Mouse (Mus musculus): ENCODE data around the gene Cacnb4. TPM values are rescaled to one million over a fixed set of nuclear protein-coding genes. Genes with fewer than 3 reads are reported as not detected.

Cacnb4 gene
- polyA plus RNA-seq, 1 experiment from 2014 or later: 0.34 TPM

DNA sequence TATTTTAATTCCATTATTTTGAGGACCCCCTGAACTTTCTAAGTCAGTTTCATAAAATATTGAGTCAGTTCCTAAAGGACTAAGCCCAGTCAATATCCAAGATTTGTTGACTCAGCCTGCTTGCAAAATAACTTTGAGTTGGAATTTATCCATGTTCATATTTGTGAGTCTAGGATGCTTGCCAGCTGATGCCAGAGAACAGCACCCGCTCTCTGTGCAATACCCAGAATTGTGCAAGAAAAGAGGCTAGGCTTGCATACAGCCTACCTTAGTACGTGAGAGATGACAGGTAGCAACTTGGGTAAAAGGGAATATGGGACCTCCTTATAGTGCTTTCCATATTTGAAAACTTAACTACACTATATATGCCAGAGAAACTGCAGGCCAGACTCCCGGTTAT lies 171.9 kb downstream of the Cacnb4 start:
- WGBS: 82% methylated on average over 3 of the region's 3 CpGs
- Histone ChIP-seq H3K4me2 (ENCODE audit: low read depth, low read length) (no peak overlapping the region), H3K9ac (ENCODE audit: low read length) (no peak overlapping the region), H3K4me1 (ENCODE audit: control insufficient read depth, insufficient read depth, low read length) (peaks cover 5% of the 10 kb centered on the region), H3K27me3 (ENCODE audit: control insufficient read depth, insufficient read depth, low read length) (no peaks in the 10 kb centered on the region), H3K36me3 (ENCODE audit: control insufficient read depth, insufficient read depth) (no peaks in the 10 kb centered on the region), H3K9me3 (replicated peaks; ENCODE audit: control insufficient read depth, low read length) (peaks cover 3% of the 10 kb centered on the region), H3K4me3 (ENCODE audit: low read length) (no peak overlapping the region), H3K27ac (ENCODE audit: low read length) (no peak overlapping the region)
- no peak for ATAC-seq (replicated peaks; ENCODE audit: extremely low read depth, insufficient read depth, low FRiP score)

DNA sequence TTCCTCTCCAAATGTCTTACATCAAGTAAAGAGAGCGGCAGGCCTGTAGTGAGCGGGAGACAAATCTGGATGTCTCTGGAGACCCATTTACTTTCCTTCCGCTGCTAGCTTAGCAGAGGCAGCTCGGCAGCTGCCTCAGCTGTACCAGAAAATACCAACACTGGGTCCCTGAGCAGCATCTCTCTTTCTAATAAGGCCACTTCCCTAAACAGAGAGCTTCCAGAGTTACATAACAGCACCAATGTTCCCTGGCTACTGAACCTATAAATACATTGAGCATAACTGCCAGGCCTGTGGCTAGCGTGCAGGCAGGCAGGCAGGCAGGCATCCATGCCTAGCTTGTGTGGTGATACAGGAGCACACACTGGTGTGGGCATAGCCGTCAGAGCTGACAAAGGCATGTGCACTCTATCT lies 176.8 kb downstream of the Cacnb4 start:
- Histone ChIP-seq H3K9ac (ENCODE audit: low read length) (no peak overlapping the region), H3K4me3 (ENCODE audit: low read length) (no peak overlapping the region), H3K4me2 (ENCODE audit: low read depth, low read length) (no peak overlapping the region), H3K27me3 (ENCODE audit: control insufficient read depth, insufficient read depth, low read length) (no peaks in the 10 kb centered on the region), H3K27ac (ENCODE audit: low read length) (no peak overlapping the region), H3K36me3 (ENCODE audit: control insufficient read depth, insufficient read depth) (no peaks in the 10 kb centered on the region), H3K9me3 (replicated peaks; ENCODE audit: control insufficient read depth, low read length) (peaks cover 3% of the 10 kb centered on the region), H3K4me1 (ENCODE audit: control insufficient read depth, insufficient read depth, low read length) (peaks cover 7% of the 10 kb centered on the region)
- ATAC-seq (replicated peaks; ENCODE audit: extremely low read depth, insufficient read depth, low FRiP score): no peak
- 74% methylated on average over 6 of the region's 6 CpGs for WGBS

DNA sequence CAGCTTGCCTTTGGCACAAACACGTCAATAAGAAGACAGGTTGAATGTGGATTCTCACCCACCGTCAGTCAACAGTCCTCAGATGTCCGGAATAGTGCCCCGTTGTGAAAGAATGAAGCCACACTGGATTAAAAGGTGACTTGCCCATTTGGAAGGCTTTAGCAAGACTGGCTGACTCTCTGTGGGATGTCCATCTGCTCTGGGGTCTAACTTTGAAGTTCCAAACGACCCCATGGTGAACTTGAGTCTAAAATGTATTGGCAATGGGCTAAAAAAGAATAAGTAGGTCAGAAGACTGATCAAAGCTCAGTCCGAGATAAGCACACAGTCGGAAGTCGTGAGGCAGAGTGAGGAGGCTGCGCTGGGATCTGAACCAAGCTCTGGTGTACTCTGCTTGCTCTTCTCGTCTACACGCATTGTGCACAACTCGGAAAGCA lies 177.5 kb downstream of the Cacnb4 start:
- no peak overlapping the region for H3K4me2 ChIP-seq (ENCODE audit: low read depth, low read length)
- H3K36me3 ChIP-seq (ENCODE audit: control insufficient read depth, insufficient read depth): no peaks in the 10 kb centered on the region
- no peak overlapping the region for H3K27ac ChIP-seq (ENCODE audit: low read length)
- H3K4me1 ChIP-seq (ENCODE audit: control insufficient read depth, insufficient read depth, low read length): peaks cover 7% of the 10 kb centered on the region
- H3K9ac ChIP-seq (ENCODE audit: low read length): no peak overlapping the region
- WGBS: 75% methylated on average over 12 of the region's 12 CpGs
- ATAC-seq (replicated peaks; ENCODE audit: extremely low read depth, insufficient read depth, low FRiP score): no peak
- peaks cover 3% of the 10 kb centered on the region for H3K9me3 ChIP-seq (replicated peaks; ENCODE audit: control insufficient read depth, low read length)
- no peak overlapping the region for H3K4me3 ChIP-seq (ENCODE audit: low read length)
- no peaks in the 10 kb centered on the region for H3K27me3 ChIP-seq (ENCODE audit: control insufficient read depth, insufficient read depth, low read length)

DNA sequence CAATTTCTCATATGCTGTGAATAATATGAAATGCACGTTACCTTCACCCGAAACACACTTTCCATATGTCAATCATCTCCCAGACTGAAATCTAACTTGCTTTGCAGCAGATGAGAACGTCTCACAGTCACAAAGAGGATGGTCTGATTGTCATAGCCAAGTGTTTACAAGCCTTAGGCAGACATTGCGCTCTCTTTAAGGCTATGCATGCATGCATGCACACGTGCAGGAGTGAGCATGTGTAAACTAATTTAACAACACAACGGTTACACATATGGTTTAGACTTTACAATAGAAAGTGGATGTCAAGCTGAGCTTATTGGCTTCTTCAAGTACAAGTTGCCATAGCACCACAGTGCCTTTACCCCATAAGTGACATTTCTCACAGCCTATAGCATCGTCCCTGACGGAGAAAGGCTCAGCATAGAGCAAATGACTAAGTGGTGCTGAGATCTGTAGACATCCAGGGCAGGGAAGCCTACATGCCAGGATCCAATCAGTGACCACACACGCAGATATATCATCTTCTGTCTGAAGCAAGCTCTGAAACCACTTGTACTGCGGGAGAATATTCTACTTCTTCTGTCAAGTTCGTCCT lies 181.4 kb downstream of the Cacnb4 start:
- Histone ChIP-seq H3K36me3 (ENCODE audit: control insufficient read depth, insufficient read depth) (no peaks in the 10 kb centered on the region), H3K4me3 (ENCODE audit: low read length) (no peak overlapping the region)

DNA sequence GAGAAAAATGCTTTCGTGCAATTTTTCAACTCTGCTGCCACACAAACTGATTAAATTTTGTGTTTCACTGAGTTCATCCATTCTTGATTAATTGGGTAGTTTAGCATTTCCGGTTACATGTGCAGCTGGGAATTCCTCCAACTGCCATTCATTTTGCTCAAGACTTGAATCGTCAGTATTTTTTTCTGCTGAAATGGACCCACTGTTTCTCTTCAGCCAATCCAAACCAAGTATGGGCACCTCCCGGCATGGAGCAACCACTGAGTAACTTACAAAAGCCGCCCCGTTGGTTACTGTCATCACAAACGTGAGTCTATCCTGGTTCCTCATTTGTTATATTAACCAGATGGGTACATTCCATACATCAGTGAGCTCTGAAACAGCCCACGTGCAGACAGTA lies 182.4 kb downstream of the Cacnb4 start:
- ATAC-seq (replicated peaks; ENCODE audit: extremely low read depth, insufficient read depth, low FRiP score): no peak
- H3K4me2 ChIP-seq (ENCODE audit: low read depth, low read length): no peak overlapping the region
- no peak overlapping the region for H3K4me3 ChIP-seq (ENCODE audit: low read length)
- no peaks in the 10 kb centered on the region for H3K27me3 ChIP-seq (ENCODE audit: control insufficient read depth, insufficient read depth, low read length)
- H3K4me1 ChIP-seq (ENCODE audit: control insufficient read depth, insufficient read depth, low read length): peaks cover 7% of the 10 kb centered on the region
- 58% methylated on average over 8 of the region's 8 CpGs for WGBS
- H3K9me3 ChIP-seq (replicated peaks; ENCODE audit: control insufficient read depth, low read length): no peaks in the 10 kb centered on the region
- H3K36me3 ChIP-seq (ENCODE audit: control insufficient read depth, insufficient read depth): no peaks in the 10 kb centered on the region
- no peak overlapping the region for H3K9ac ChIP-seq (ENCODE audit: low read length)
- H3K27ac ChIP-seq (ENCODE audit: low read length): no peak overlapping the region

More for the DNA sequence above, 181.4 kb downstream of the Cacnb4 start:
- Histone ChIP-seq H3K4me2 (ENCODE audit: low read depth, low read length) (no peak overlapping the region), H3K4me1 (ENCODE audit: control insufficient read depth, insufficient read depth, low read length) (peaks cover 14% of the 10 kb centered on the region), H3K9ac (ENCODE audit: low read length) (no peak overlapping the region), H3K27me3 (ENCODE audit: control insufficient read depth, insufficient read depth, low read length) (no peaks in the 10 kb centered on the region), H3K27ac (ENCODE audit: low read length) (no peak overlapping the region), H3K9me3 (replicated peaks; ENCODE audit: control insufficient read depth, low read length) (no peaks in the 10 kb centered on the region)
- ATAC-seq (replicated peaks; ENCODE audit: extremely low read depth, insufficient read depth, low FRiP score): no peak
- 83% methylated on average over 11 of the region's 11 CpGs for WGBS

DNA sequence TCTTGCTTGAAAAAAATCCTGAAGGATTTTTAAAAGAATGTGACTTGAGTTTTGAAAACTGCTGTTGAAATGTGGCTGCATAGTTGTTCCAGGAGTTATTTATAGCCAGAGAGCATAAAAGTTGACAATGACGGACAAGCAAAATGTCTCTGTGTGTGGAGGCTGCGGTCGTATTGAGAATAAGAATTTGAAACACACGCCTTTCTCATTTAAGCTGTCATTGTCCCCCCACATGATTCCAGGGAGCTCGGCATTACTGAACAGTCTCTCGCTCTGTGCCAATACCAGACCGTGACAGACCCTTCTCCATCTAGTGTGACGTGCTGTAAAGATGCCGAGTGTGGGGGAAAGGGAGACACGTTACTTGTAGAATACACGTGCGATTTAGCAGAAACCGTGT lies 183.8 kb downstream of the Cacnb4 start:
- WGBS: 40% methylated on average over 13 of the region's 13 CpGs
- no peaks in the 10 kb centered on the region for H3K9me3 ChIP-seq (replicated peaks; ENCODE audit: control insufficient read depth, low read length)

DNA sequence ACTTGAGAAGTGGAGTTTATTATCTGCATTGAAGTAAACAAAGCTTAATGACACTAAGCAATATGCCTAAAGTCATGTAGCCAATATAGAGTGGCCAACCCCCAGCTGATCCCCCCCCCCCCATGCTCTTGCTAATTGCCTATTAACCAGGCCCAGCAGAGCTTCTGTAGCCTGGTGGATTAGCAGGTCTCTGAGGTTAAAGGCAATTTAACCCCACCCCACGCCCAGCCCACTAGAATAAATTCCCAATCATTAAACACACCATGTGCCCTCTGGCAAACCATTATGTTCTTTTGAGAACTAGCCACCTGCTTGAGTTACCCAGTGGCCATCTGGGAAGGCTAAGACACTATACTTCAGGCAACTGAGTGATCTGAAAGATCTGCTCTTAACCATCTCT lies 186.8 kb downstream of the Cacnb4 start:
- Histone ChIP-seq H3K4me3 (ENCODE audit: low read length) (no peak overlapping the region), H3K27ac (ENCODE audit: low read length) (no peak overlapping the region), H3K27me3 (ENCODE audit: control insufficient read depth, insufficient read depth, low read length) (no peaks in the 10 kb centered on the region), H3K4me1 (ENCODE audit: control insufficient read depth, insufficient read depth, low read length) (peaks cover 7% of the 10 kb centered on the region), H3K9ac (ENCODE audit: low read length) (no peak overlapping the region), H3K36me3 (ENCODE audit: control insufficient read depth, insufficient read depth) (no peaks in the 10 kb centered on the region), H3K4me2 (ENCODE audit: low read depth, low read length) (no peak overlapping the region), H3K9me3 (replicated peaks; ENCODE audit: control insufficient read depth, low read length) (no peaks in the 10 kb centered on the region)
- ATAC-seq (replicated peaks; ENCODE audit: extremely low read depth, insufficient read depth, low FRiP score): no peak
- 97% methylated on average over 1 of the region's 1 CpGs for WGBS

More for the DNA sequence above, 183.8 kb downstream of the Cacnb4 start:
- peak overlapping the region; percentile 11; the same call in 1 of the 2 replicates for H3K4me3 ChIP-seq (ENCODE audit: low read length)
- H3K27ac ChIP-seq (ENCODE audit: low read length): peak overlapping the region; percentile 49
- no peaks in the 10 kb centered on the region for H3K27me3 ChIP-seq (ENCODE audit: control insufficient read depth, insufficient read depth, low read length)
- peak overlapping the region; percentile 28 for H3K9ac ChIP-seq (ENCODE audit: low read length)
- no peaks in the 10 kb centered on the region for H3K36me3 ChIP-seq (ENCODE audit: control insufficient read depth, insufficient read depth)
- H3K4me2 ChIP-seq (ENCODE audit: low read depth, low read length): peak overlapping the region; percentile 43
- ATAC-seq (replicated peaks; ENCODE audit: extremely low read depth, insufficient read depth, low FRiP score): peak; percentile 55; the same call in 1 of the 2 replicates
- H3K4me1 ChIP-seq (ENCODE audit: control insufficient read depth, insufficient read depth, low read length): peaks cover 7% of the 10 kb centered on the region

DNA sequence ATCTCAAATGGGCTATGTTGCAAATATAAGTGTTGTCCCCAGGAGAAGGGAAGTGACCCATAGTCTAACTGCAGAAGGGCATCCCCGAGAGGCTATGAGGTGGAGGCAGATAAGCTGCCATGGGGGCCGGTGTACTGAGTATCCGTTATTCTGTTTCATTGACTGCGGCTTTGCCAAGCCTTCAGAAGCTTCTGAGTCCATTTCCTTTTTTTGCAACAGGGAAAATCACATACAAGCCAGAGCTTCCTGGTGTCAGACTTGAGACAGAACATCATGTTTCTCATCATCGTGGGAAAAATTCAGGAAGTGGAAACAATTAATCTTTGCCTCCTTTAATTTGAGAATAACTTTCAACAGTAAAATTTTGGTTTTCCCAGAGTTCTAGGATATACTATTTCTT lies 193.1 kb downstream of the Cacnb4 start:
- Histone ChIP-seq H3K4me2 (ENCODE audit: low read depth, low read length) (no peak overlapping the region), H3K4me3 (ENCODE audit: low read length) (no peak overlapping the region), H3K4me1 (ENCODE audit: control insufficient read depth, insufficient read depth, low read length) (peaks cover 2% of the 10 kb centered on the region; the same call in 1 of the 2 replicates), H3K9me3 (replicated peaks; ENCODE audit: control insufficient read depth, low read length) (no peaks in the 10 kb centered on the region), H3K27ac (ENCODE audit: low read length) (no peak overlapping the region), H3K27me3 (ENCODE audit: control insufficient read depth, insufficient read depth, low read length) (no peaks in the 10 kb centered on the region), H3K9ac (ENCODE audit: low read length) (no peak overlapping the region), H3K36me3 (ENCODE audit: control insufficient read depth, insufficient read depth) (no peaks in the 10 kb centered on the region)
- no peak; the same call in 1 of the 2 replicates for ATAC-seq (replicated peaks; ENCODE audit: extremely low read depth, insufficient read depth, low FRiP score)
- WGBS: 51% methylated on average over 5 of the region's 5 CpGs

DNA sequence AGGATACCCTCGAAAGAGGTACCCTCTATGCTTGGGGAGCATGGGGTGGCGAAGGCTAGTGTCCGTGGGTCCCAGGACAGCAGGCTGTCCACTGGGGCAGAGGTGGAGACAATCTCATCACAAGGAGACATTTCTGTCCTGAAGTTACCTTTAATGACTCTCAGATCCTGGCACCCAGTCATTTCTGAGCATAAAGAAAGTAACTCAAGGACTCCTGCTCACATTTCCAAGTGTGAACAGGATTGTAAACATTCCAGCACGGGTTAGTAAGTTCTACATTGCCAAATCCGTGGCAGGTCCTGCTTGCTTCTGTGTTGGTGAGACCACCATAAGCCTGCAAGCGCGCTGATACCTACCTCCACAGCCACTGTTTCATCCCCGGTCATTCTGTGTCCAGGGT lies 196.2 kb downstream of the Cacnb4 start:
- no peak overlapping the region for H3K9ac ChIP-seq (ENCODE audit: low read length)
- H3K4me3 ChIP-seq (ENCODE audit: low read length): no peak overlapping the region
- no peaks in the 10 kb centered on the region for H3K36me3 ChIP-seq (ENCODE audit: control insufficient read depth, insufficient read depth)
- no peaks in the 10 kb centered on the region for H3K27me3 ChIP-seq (ENCODE audit: control insufficient read depth, insufficient read depth, low read length)
- H3K4me1 ChIP-seq (ENCODE audit: control insufficient read depth, insufficient read depth, low read length): peaks cover 6% of the 10 kb centered on the region; the same call in 1 of the 2 replicates
- no peak for ATAC-seq (replicated peaks; ENCODE audit: extremely low read depth, insufficient read depth, low FRiP score)
- H3K9me3 ChIP-seq (replicated peaks; ENCODE audit: control insufficient read depth, low read length): no peaks in the 10 kb centered on the region
- H3K4me2 ChIP-seq (ENCODE audit: low read depth, low read length): no peak overlapping the region
- WGBS: 82% methylated on average over 8 of the region's 8 CpGs
- no peak overlapping the region for H3K27ac ChIP-seq (ENCODE audit: low read length)

Measured in heart, embryonic 16.5 days (tissue).